ENCODE assay signal across 8 mouse cellular contexts in genomic region chr2:30967352-30968327, GRCm38 (mm10). TPM values are rescaled to one million over a fixed set of nuclear protein-coding genes. Genes with fewer than 3 reads are reported as not detected.
DNase-seq lines count a peak whose midpoint lies in the region; ATAC-seq and TF ChIP-seq lines count a peak whose summit lies in the region.

Gene Tor1a (minus strand): TSS chr2:30967933.

- peak within 1 kb of the TSS; percentile 93 for H3K27ac ChIP-seq in forebrain, embryonic 10.5 days
- peak within 1 kb of the TSS; percentile 74 for H3K27ac ChIP-seq in heart, embryonic 15.5 days
- peak within 1 kb of the TSS; percentile 70 for H3K27ac ChIP-seq in liver, embryonic 14.5 days
- H3K27ac ChIP-seq in neural tube, embryonic 11.5 days (ENCODE audit: low read depth, low read length), result peak within 1 kb of the TSS; percentile 60; the same call in 1 of the 2 replicates
- H3K27ac ChIP-seq in stomach, postnatal 0 days (replicated peaks), result peak within 1 kb of the TSS; percentile 86

- H3K27me3 ChIP-seq in forebrain, embryonic 10.5 days (ENCODE audit: poor library complexity, severe bottlenecking), result no peaks in the 10 kb centered on the region
- no peaks in the 10 kb centered on the region for H3K27me3 ChIP-seq in heart, embryonic 15.5 days
- no peaks in the 10 kb centered on the region for H3K27me3 ChIP-seq in liver, embryonic 14.5 days (ENCODE audit: control insufficient read depth, insufficient read depth, low read length)
- no peaks in the 10 kb centered on the region for H3K27me3 ChIP-seq in neural tube, embryonic 11.5 days (ENCODE audit: control insufficient read depth, insufficient read depth, low read length)
- no peaks in the 10 kb centered on the region for H3K27me3 ChIP-seq in stomach, postnatal 0 days (ENCODE audit: control insufficient read depth, insufficient read depth, low read length)

- peak; percentile 72 for DNase-seq in c-Kit-negative CD71-positive TER-119-positive erythroid progenitor cells, embryonic 14.5 days (ENCODE audit: low read depth, low spot score)
- peak; percentile 91 for DNase-seq in forebrain, embryonic 10.5 days (ENCODE audit: extremely low spot score, low spot score)
- peak; percentile 91 to 95 for DNase-seq in kidney, postnatal 25 days
- peak; percentile 73 to 76 (median 74) for DNase-seq in liver, embryonic 14.5 days (ENCODE audit: low read depth in 3 of 3, low spot score in 3 of 3)
- DNase-seq in neural tube, embryonic 11.5 days (ENCODE audit: low spot score), result peak; percentile 89
- DNase-seq in stomach, postnatal 0 days (ENCODE audit: low spot score), result peak; percentile 91

- peaks cover 58% of the 10 kb centered on the region for H3K36me3 ChIP-seq in forebrain, embryonic 10.5 days (replicated peaks)
- H3K36me3 ChIP-seq in heart, embryonic 15.5 days, result peaks cover 22% of the 10 kb centered on the region
- H3K36me3 ChIP-seq in liver, embryonic 14.5 days (replicated peaks; ENCODE audit: control insufficient read depth, insufficient read depth, low read depth), result peaks cover 17% of the 10 kb centered on the region
- peaks cover 6% of the 10 kb centered on the region for H3K36me3 ChIP-seq in neural tube, embryonic 11.5 days (ENCODE audit: control insufficient read depth, insufficient read depth, low read length)
- peaks cover 10% of the 10 kb centered on the region for H3K36me3 ChIP-seq in stomach, postnatal 0 days (ENCODE audit: control insufficient read depth, insufficient read depth, low read length)

- peak; percentile 93 for ATAC-seq in CD4-positive, CD25-positive, alpha-beta regulatory T cell, adult 4 months
- peak; percentile 94 for ATAC-seq in heart, embryonic 15.5 days (replicated peaks; ENCODE audit: insufficient number of reproducible peaks, insufficient read depth, low FRiP score, low read depth)
- ATAC-seq in liver, embryonic 14.5 days (ENCODE audit: insufficient read depth), result peak; percentile 92
- ATAC-seq in neural tube, embryonic 11.5 days (ENCODE audit: insufficient read depth, low FRiP score, low TSS enrichment), result peak; percentile 94
- peak; percentile 92 for ATAC-seq in stomach, postnatal 0 days (ENCODE audit: low FRiP score, low TSS enrichment)

- H3K9me3 ChIP-seq in forebrain, embryonic 10.5 days, result no peaks in the 10 kb centered on the region
- no peaks in the 10 kb centered on the region for H3K9me3 ChIP-seq in heart, embryonic 15.5 days (replicated peaks)
- H3K9me3 ChIP-seq in liver, embryonic 14.5 days (ENCODE audit: control insufficient read depth, low read length), result no peaks in the 10 kb centered on the region
- no peaks in the 10 kb centered on the region for H3K9me3 ChIP-seq in neural tube, embryonic 11.5 days (ENCODE audit: control insufficient read depth, low read length)
- H3K9me3 ChIP-seq in stomach, postnatal 0 days (ENCODE audit: control insufficient read depth, low read length), result no peaks in the 10 kb centered on the region

- TF ChIP-seq EP300 in liver, embryonic 14.5 days (IDR thresholded peaks at IDR 0.05; ENCODE audit: low read depth), result no peak
- no peak for TF ChIP-seq EP300 in stomach, postnatal 0 days (optimal IDR thresholded peaks at IDR 0.05)

- WGBS in forebrain, embryonic 10.5 days, result 2% methylated on average over 59 of the region's 59 CpGs
- 2% methylated on average over 59 of the region's 59 CpGs for WGBS in heart, embryonic 15.5 days
- 3% methylated on average over 48 of the region's 59 CpGs for WGBS in liver, embryonic 14.5 days (ENCODE audit: insufficient replicate concordance)
- 2% methylated on average over 59 of the region's 59 CpGs for WGBS in neural tube, embryonic 11.5 days
- WGBS in stomach, postnatal 0 days, result 2% methylated on average over 59 of the region's 59 CpGs

- H3K4me1 ChIP-seq in forebrain, embryonic 10.5 days, result peaks cover 24% of the 10 kb centered on the region
- peaks cover 19% of the 10 kb centered on the region for H3K4me1 ChIP-seq in heart, embryonic 15.5 days (replicated peaks)
- peaks cover 7 to 13% of the 10 kb centered on the region in 2 experiments; a peak in 3 of 4 replicates for H3K4me1 ChIP-seq in liver, embryonic 14.5 days (replicated peaks; ENCODE audit: control insufficient read depth in 2 of 2, insufficient read depth in 2 of 2, low read length in 1 of 2)
- H3K4me1 ChIP-seq in neural tube, embryonic 11.5 days (ENCODE audit: control insufficient read depth, insufficient read depth, low read length), result peaks cover 13% of the 10 kb centered on the region
- 0 out of 2 replicates have a peak, but pooled peaks cover 9% of the 10 kb centered on the region for H3K4me1 ChIP-seq in stomach, postnatal 0 days (replicated peaks; ENCODE audit: control insufficient read depth, insufficient read depth)

- H3K4me3 ChIP-seq in forebrain, embryonic 10.5 days, result peak within 1 kb of the TSS; percentile 99
- peak within 1 kb of the TSS; percentile 100 for H3K4me3 ChIP-seq in heart, embryonic 15.5 days
- H3K4me3 ChIP-seq in liver, embryonic 14.5 days (ENCODE audit: insufficient read depth in 1 of 2, low read depth in 2 of 2, low read length in 2 of 2), result peak within 1 kb of the TSS; percentile 85 to 88
- peak within 1 kb of the TSS; percentile 97 for H3K4me3 ChIP-seq in neural tube, embryonic 11.5 days (ENCODE audit: low read depth, low read length)
- H3K4me3 ChIP-seq in stomach, postnatal 0 days (ENCODE audit: low read depth, low read length), result peak within 1 kb of the TSS; percentile 98

- no peak for TF ChIP-seq CTCF in liver, embryonic 14.5 days (IDR thresholded peaks at IDR 0.05; ENCODE audit: low read depth)
- no peak for TF ChIP-seq CTCF in stomach, postnatal 0 days (IDR thresholded peaks at IDR 0.05; ENCODE audit: low read depth)

- peak within 1 kb of the TSS; percentile 93 for H3K9ac ChIP-seq in heart, embryonic 15.5 days
- H3K9ac ChIP-seq in liver, embryonic 14.5 days (replicated peaks), result peak within 1 kb of the TSS; percentile 98
- H3K9ac ChIP-seq in neural tube, embryonic 11.5 days (ENCODE audit: low read length), result peak within 1 kb of the TSS; percentile 91
- H3K9ac ChIP-seq in stomach, postnatal 0 days (ENCODE audit: low read length), result peak within 1 kb of the TSS; percentile 96

- H3K4me2 ChIP-seq in heart, embryonic 15.5 days, result peak within 1 kb of the TSS; percentile 93
- H3K4me2 ChIP-seq in liver, embryonic 14.5 days (ENCODE audit: low read depth), result peak within 1 kb of the TSS; percentile 97
- H3K4me2 ChIP-seq in neural tube, embryonic 11.5 days (ENCODE audit: low read depth), result peak within 1 kb of the TSS; percentile 90
- peak within 1 kb of the TSS; percentile 93 for H3K4me2 ChIP-seq in stomach, postnatal 0 days (replicated peaks; ENCODE audit: low read depth)

RNA-seq across cellular contexts. Expression of gene Tor1a, which starts in this region (rescaled TPM):
- polyA plus RNA-seq in CD4-positive, CD25-positive, alpha-beta regulatory T cell, adult 4 months (2017; shearing (Covaris generic)), result 10 to 100 TPM; 66.2 to 86.1 TPM
- polyA plus RNA-seq in forebrain, embryonic 10.5 days (2016; fragmentation: Nextera tagmentation; extraction: Ambion mirVana), result 84.9 and 89.6 TPM in 2 replicates
- 45.9 and 49.4 TPM in 2 replicates for polyA plus RNA-seq in heart, embryonic 15.5 days (2015; fragmentation: Nextera tagmentation; extraction: Ambion mirVana)
- polyA plus RNA-seq in liver, embryonic 14.5 days (2012; rRNA removed), result 25.0 and 29.3 TPM in 2 replicates
- polyA plus RNA-seq in liver, embryonic 14.5 days (2014; fragmentation: Nextera tagmentation; extraction: Ambion mirVana), result 34.3 and 34.8 TPM in 2 replicates
- polyA plus RNA-seq in neural tube, embryonic 11.5 days (2014; fragmentation: Nextera tagmentation; extraction: Ambion mirVana), result 71.0 and 81.8 TPM in 2 replicates
- 49.1 and 51.2 TPM in 2 replicates for polyA plus RNA-seq in stomach, postnatal 0 days (2015; fragmentation: Nextera tagmentation; extraction: Ambion mirVana)

Comparison
In these comparisons a context has a peak if more than half of its experiments do, and no peak if none do; other contexts are left out.
1. Peak in every context shown above with its lines: DNase-seq, ATAC-seq, H3K4me3 ChIP-seq and H3K27ac ChIP-seq.